Mouse (Mus musculus) heart, adult 2 months (tissue): ENCODE results near the gene Cbl.
A peak's percentile ranks its signal among the peaks of the same experiment; 100 is the strongest.

Source experiments
- CTCF ChIP-seq: fragments of 200-600 bp; IDR thresholded peaks from 2 replicates; pipeline ENCODE4 v1.8.1; 2022; ENCODE audit warnings: antibody characterized with exemption, mild to moderate bottlenecking, moderate library complexity
- EP300 ChIP-seq: fragments of 200-500 bp; IDR thresholded peaks from 2 replicates; pipeline ENCODE4 v1.6.1; 2011; ENCODE audit warnings: low read depth, low read length, control low read depth; ENCODE audit not compliant: insufficient read depth
- POLR2A ChIP-seq: fragments of 200-500 bp; IDR thresholded peaks from 2 replicates; pipeline ENCODE4 v1.6.1; 2011; ENCODE audit warnings: mild to moderate bottlenecking, low read depth, low read length, control low read depth; ENCODE audit not compliant: insufficient read depth

DNA sequence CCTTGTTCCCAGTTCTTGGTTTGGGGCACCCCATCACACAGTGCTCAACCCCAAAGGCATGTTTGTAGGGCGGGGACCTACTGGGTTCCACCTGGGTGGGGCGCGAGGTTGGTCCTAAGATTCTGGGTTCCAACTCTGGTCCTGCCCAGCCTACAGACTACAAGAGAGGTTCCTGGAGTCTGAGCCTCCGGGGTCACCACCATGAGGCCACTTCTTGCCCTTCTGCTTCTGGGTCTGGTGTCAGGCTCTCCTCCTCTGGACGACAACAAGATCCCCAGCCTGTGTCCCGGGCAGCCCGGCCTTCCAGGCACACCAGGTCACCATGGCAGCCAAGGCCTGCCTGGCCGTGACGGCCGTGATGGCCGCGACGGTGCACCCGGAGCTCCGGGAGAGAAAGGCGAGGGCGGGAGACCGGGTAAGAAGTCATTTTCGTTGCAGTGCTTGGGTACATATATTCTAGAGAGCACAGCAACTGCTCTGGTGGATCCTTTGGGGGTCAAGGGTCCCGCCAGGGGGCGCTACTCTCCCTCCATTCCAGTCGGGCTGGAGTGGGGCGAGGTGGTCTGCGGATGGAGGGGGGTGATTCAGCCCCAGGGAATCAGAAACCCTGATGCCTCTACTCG is 126.2 kb downstream of the Cbl start:
- TF ChIP-seq CTCF (peak; percentile 69), POLR2A (no peak), EP300 (no peak)
